ENCODE assay signal across 9 mouse cellular contexts in genomic region chr11:32011867-32012603, GRCm38 (mm10). TPM values are rescaled to one million over a fixed set of nuclear protein-coding genes. Genes with fewer than 3 reads are reported as not detected.
DNase-seq lines count a peak whose midpoint lies in the region; ATAC-seq lines count a peak whose summit lies in the region.
"Had no signal": no experiment of that assay in that cellular context is flagged by ENCODE, and none has a peak within 500 bp of the region (broad histone marks: within the 10 kb centered on the region; RNA-seq: fewer than 3 reads in every experiment).

No protein-coding gene starts in this region.

- H3K27me3 ChIP-seq in neural tube, embryonic 13.5 days, result no peaks in the 10 kb centered on the region
- H3K27me3 ChIP-seq in forebrain, embryonic 15.5 days, result no peaks in the 10 kb centered on the region
- H3K27me3 ChIP-seq: heart, embryonic 15.5 days; liver, embryonic 15.5 days had no signal

- H3K9me3 ChIP-seq in neural tube, embryonic 13.5 days, result 0 out of 2 replicates have a peak, but pooled peaks cover under 1% of the 10 kb centered on the region
- H3K9me3 ChIP-seq in forebrain, embryonic 15.5 days, result no peaks in the 10 kb centered on the region
- H3K9me3 ChIP-seq: heart, embryonic 15.5 days; liver, embryonic 15.5 days had no signal

- DNase-seq in neural tube, embryonic 10.5 days (ENCODE audit: extremely low spot score, low spot score), result no peak
- DNase-seq in lung, postnatal 25 days (ENCODE audit: low spot score), result peak; percentile 9
- peak; percentile 35 to 36 for DNase-seq in thymus, postnatal 10 days (ENCODE audit: low spot score in 2 of 2)
- DNase-seq in adrenal gland, adult (ENCODE audit: inconsistent age in 2 of 2, low spot score in 1 of 2), result no peak
- DNase-seq in layer of hippocampus, adult 11-12 months (ENCODE audit: low spot score), result no peak

- peak overlapping the region; percentile 42 for H3K27ac ChIP-seq in neural tube, embryonic 13.5 days (replicated peaks)
- peak overlapping the region; percentile 80; the same call in 1 of the 2 replicates for H3K27ac ChIP-seq in forebrain, embryonic 15.5 days (replicated peaks)
- H3K27ac ChIP-seq: heart, embryonic 15.5 days; liver, embryonic 15.5 days had no signal

- H3K4me1 ChIP-seq in neural tube, embryonic 13.5 days (replicated peaks), result peaks cover 89% of the 10 kb centered on the region
- peaks cover 87% of the 10 kb centered on the region for H3K4me1 ChIP-seq in forebrain, embryonic 15.5 days
- H3K4me1 ChIP-seq: liver, embryonic 15.5 days had no signal

- H3K9ac ChIP-seq in neural tube, embryonic 13.5 days, result no peak overlapping the region
- no peak overlapping the region for H3K9ac ChIP-seq in forebrain, embryonic 15.5 days (replicated peaks)
- H3K9ac ChIP-seq: heart, embryonic 15.5 days; liver, embryonic 15.5 days had no signal

- no peak for ATAC-seq in neural tube, embryonic 13.5 days (ENCODE audit: low read depth)
- no peak for ATAC-seq in forebrain, embryonic 15.5 days (replicated peaks)

- no peak overlapping the region for H3K4me3 ChIP-seq in neural tube, embryonic 13.5 days
- no peak overlapping the region for H3K4me3 ChIP-seq in forebrain, embryonic 15.5 days
- H3K4me3 ChIP-seq: heart, embryonic 15.5 days; liver, embryonic 15.5 days had no signal

- 0 out of 2 replicates have a peak overlapping the region, but pooled peaks have one; percentile 2 for H3K4me2 ChIP-seq in neural tube, embryonic 13.5 days
- no peak overlapping the region for H3K4me2 ChIP-seq in forebrain, embryonic 15.5 days (replicated peaks)
- H3K4me2 ChIP-seq: heart, embryonic 15.5 days; liver, embryonic 15.5 days had no signal

- WGBS in neural tube, embryonic 13.5 days, result 59% methylated on average over 9 of the region's 9 CpGs
- WGBS in forebrain, embryonic 15.5 days, result 66% methylated on average over 9 of the region's 9 CpGs

- H3K36me3 ChIP-seq in neural tube, embryonic 13.5 days, result peaks cover 47% of the 10 kb centered on the region
- peaks cover 22% of the 10 kb centered on the region for H3K36me3 ChIP-seq in forebrain, embryonic 15.5 days
- H3K36me3 ChIP-seq: heart, embryonic 15.5 days; liver, embryonic 15.5 days had no signal

RNA-seq across cellular contexts. Expression of gene Nsg2, which starts 11.8 kb away (rescaled TPM):
- 356 and 366 TPM in 2 replicates for polyA plus RNA-seq in neural tube, embryonic 13.5 days (2015; fragmentation: Nextera tagmentation; extraction: Ambion mirVana)
- polyA plus RNA-seq in forebrain, embryonic 15.5 days (2015; fragmentation: Nextera tagmentation; extraction: Ambion mirVana), result 677 and 717 TPM in 2 replicates

RNA-seq across cellular contexts. Expression of gene 4930524B15Rik, which starts 46.6 kb away (rescaled TPM):
- polyA plus RNA-seq in neural tube, embryonic 13.5 days (2015; fragmentation: Nextera tagmentation; extraction: Ambion mirVana), result 0.22 and 0.23 TPM in 2 replicates
- 0.09 and 0.14 TPM in 2 replicates for polyA plus RNA-seq in forebrain, embryonic 15.5 days (2015; fragmentation: Nextera tagmentation; extraction: Ambion mirVana)
- polyA plus RNA-seq: liver, embryonic 15.5 days had no signal

Comparison
In these comparisons a context has a peak if more than half of its experiments do, and no peak if none do; other contexts are left out.
1. DNase-seq: peak in lung, postnatal 25 days (single experiment) and thymus, postnatal 10 days (2 of 2); none in neural tube, embryonic 10.5 days (single experiment), adrenal gland, adult (0 of 2) and layer of hippocampus, adult 11-12 months (single experiment).